Mouse (Mus musculus) telencephalon, adult 2 months (tissue): ENCODE measurements around the gene BC030499.
"Not testable (repeated sequence)": the region's sequence is repeated elsewhere in the genome, so short reads cannot be mapped to it uniquely, and the experiment has no call there.

ENCODE experiments used
- DNase-seq: peaks from one replicate; pipeline ENCODE4 v3.0.0-alpha.2; 2011; ENCODE audit warnings: low read depth, low spot score

Gene BC030499

DNA sequence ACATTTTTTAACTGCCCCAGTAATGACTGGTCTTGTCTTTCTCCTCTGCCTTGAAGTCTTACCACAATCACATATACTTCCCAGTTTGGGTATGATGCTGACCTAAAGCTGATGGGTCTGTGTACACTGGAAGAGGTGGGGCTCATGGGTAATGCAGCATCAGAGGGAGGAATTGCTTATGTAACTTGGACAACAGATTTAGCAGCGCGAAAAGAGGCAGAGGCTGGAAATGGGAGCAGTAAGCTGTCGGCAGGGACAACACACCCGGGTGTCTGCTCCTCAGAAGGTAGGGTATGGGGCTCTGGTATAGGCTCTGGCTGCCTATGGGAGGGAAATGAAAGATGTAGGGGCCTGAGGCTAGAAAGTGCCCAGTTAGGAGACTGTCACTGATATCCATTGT, at the start of gene BC030499:
Gene BC030499 (plus strand): TSS at position 188 of the 400 bp plus-strand sequence.
- DNase-seq, result peak; percentile 53

DNA sequence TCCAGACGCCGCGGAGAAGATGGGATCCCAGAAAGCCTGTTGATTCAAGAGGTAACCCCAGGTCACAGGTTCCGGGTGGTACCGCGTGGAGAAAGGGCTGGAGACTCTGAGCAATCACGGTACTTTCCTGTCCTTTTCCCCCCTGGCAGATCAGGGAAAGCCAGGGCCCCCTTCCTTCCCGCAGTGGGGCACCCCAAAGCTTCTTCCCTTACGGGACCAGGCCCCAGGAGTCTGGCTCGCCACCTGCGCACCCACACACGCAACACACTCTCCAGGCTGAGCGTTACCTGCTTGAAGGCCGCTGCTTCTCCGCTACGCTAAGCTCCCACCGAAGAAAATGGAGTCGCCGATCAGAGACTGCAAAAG, 45.4 kb upstream of the BC030499 start:
- DNase-seq, result no peak

- DNase-seq, result peak; percentile 93
Measured at GRCm38 (mm10) chr11:78245627-78246317, 44.9 kb upstream of the BC030499 start, which contains the start of the genes Sdf2 and Supt6. Gene Sdf2 (plus strand): TSS chr11:78245746. Gene Supt6 (minus strand): TSS chr11:78245987.

DNA sequence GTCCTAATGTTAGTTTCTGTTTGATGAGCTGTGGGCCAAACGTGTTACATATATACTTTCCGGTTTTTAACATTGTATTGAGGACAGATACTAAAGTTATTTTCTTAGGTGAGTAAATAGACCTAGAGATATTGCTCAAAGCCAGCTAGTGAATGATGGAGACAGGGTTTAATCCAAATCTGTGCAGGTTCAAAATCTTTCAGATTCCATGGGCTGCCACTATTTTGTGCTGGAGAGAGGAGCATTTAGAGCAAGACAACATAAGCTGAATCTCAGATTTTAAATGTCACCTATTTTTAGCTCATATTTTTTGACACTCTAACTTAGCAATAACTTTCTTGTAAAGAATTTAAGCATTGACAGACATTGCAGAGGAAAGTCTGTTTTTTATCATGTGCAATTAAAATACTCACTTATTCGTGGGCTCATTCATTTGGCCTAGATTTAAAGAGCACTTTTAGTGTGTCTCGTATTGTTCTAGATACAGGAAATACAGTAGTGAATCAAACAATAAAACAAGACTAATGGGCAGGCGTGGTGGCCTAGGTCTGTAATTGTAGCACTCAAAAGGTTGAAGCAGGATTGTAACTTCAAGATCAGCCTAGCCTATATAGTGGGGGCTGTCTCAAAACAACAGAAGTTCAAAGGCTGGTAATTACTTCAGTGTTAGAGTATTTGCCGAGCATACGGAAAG, 44.2 kb upstream of the BC030499 start:
- DNase-seq, result no peak

GRCm38 (mm10) chr11:78247012-78247348, 43.7 kb upstream of the BC030499 start:
- no peak for DNase-seq

GRCm38 (mm10) chr11:78247727-78248140, 42.9 kb upstream of the BC030499 start:
- DNase-seq, result no peak

DNA sequence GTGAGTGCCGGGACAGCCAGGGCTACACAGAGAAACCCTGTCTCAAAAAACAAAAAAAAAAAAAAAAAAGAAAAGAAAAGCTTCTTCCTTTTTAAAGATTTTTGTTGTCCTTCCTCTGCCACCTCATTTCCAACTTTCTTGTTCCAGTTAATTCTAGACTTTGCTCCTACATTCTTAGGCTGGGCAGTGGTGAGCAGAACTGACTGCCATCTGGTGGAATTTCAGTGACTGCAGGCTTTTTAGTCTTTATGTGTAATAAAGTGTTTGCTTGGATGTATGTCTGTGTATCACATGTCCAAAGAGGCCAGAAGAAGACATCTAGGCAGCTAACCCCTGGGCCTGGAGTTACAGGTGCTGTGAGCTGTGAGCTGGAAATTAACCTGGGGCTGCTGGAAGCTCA, 34.0 kb upstream of the BC030499 start:
- DNase-seq, result no peak

- no peak for DNase-seq
Measured at GRCm38 (mm10) chr11:78260489-78261258, 30.0 kb upstream of the BC030499 start.

DNA sequence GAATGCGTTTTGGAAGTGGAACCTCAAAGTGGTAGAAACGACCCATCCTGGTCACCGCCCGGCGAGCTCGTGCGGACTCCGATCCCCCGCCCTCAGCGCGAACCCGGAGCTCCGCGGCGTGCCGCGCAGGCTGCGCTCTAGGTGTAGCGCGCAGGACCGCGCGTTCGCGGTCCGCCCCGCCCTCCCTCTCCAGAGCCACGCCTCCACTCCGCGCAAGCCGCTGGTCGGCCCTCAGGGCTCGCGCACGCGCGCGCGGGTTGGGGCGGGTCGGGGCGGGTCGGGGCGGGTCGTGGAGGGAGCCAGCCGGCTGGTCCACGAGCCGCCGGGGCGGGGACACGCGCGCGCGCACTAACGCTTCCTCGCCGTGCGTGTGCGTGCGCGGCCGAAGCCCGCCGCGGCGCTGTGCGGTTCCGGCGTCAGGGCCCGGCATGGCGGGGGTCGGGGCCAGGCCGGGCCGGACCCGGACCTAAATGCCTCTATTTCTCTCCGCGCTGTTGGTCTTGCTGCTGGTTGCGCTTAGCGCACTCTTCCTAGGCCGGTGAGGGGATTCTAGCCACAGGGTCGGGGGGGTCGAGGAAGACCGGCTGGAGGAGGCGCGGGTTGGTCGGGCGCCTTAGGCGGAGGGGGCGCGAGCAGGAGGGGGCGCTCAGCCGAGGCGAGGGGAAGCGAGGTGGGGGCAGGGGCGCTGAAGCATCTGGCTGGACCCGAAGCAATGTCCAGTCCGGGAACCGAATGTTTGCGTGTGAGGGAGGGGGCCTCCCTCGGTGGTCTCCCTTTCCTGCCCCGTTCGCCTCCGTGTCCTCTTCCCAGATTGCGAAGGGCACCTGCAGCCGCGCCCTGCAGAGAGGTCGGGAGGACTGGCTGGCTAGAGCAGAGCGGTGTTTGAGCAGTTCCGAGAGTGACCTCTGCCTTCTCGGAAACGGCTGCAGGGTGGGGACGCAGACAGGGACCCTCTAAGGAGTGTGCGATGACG, 29.0 kb upstream of the BC030499 start, which contains the start of gene 2610507B11Rik:
Gene 2610507B11Rik (plus strand): TSS at position 373 of the 973 bp plus-strand sequence.
- DNase-seq, result peak; percentile 87

DNA sequence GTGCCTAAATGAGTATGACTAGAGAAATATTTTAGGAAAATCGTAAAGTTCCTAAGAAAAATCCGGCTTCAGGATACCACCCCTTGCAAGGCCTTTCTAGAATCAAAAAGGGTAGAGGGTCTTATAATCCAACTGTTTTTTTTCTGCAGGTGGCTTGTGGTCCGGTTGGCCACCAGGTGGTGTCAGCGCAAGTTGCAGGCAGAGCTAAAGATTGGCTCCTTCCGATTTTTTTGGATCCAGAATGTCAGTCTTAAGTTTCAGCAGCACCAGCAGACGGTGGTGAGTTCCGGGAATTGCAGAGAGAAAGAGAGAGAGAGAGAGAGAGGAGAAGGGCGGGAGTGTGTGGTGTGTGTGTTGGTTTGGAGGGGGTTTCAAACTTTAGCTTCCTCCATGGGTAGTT, 28.1 kb upstream of the BC030499 start:
- peak; percentile 58 for DNase-seq

DNA sequence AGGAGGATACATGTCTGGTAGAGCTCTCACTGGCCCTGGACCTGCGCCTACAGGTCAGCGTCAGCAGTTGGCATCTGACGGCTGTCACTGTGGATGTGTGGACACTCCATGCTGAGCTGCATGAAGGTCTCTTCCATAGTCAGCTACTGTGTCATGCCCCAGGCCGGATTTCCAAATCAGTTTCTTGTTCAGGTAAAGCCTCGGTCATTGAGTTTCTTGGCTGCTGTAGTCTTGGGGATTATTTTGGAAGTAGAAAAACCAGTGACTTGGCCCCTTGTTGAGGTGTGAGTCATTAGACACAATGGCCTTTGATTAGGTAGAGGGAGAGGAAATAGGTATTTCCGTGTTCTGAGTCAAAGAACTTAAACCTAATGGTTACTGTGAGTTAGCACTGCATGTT, 25.1 kb upstream of the BC030499 start:
- no peak for DNase-seq

- peak; percentile 79 for DNase-seq
Measured at GRCm38 (mm10) chr11:78271986-78272385, 18.7 kb upstream of the BC030499 start.

- no peak for DNase-seq
Measured at GRCm38 (mm10) chr11:78275596-78275995, 15.0 kb upstream of the BC030499 start.

DNA sequence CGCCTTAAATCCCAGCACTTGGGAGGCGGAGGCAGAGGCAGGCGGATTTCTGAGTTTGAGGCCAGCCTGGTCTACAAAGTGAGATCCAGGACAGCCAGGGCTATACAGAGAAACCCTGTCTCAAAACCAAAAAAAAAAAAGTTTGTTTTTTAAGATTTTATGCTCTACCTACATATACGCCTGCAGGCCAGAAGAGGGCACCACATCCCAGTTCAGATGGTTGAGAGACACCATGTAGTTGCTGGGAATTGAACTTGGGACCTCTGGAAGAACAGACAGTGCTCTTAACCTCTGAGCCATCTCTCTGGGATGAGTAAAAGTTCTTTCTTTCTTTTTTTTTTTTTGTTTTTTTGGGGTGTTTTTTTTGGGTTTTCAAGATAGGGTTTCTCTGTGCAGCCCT, 14.5 kb upstream of the BC030499 start:
- DNase-seq, result not testable (repeated sequence)

GRCm38 (mm10) chr11:78278853-78279252, 11.8 kb upstream of the BC030499 start:
- DNase-seq, result no peak

DNA sequence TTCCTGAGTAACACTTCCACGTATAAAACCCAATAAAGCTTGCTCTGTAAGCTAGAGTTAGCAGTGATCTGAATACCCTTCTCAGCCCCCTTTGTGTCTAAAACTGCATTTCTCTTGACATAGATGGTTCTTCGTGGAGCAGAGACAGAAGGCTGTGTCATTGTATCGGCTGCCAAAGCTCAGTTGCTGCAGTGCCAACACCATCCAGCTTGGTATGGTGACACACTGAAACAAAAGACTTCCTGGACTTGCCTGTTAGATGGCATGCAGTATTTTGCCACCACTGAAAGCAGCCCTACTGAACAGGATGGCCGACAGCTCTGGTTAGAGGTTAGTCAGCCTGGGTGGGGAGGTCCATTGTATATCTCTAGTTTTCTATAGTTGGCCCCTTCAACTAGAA, 11.1 kb upstream of the BC030499 start:
- DNase-seq, result no peak

GRCm38 (mm10) chr11:78289146-78289763, 1.4 kb upstream of the BC030499 start:
- DNase-seq, result no peak

DNA sequence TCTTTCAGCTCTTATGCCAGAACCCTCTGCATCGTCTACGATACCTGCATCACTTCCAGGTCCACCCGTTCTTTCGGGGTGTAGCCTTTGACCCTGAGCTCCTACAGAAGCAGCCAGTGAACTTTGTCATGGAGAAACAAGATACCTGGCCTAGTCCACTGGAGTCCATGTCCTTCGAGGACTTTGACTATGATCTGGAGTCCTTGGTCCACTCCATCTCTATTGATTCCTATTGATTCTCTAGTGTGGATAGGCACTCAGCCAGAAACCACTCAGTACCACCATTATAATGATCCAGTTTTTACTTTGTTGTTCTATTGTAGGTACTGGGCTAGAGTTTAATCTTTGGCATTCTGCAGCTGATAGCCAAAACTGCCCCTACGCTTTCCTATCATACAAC, 3.9 kb downstream of the BC030499 start:
- no peak for DNase-seq

GRCm38 (mm10) chr11:78300917-78301316, 10.3 kb downstream of the BC030499 start:
- DNase-seq, result no peak

- DNase-seq, result peak; percentile 86
Measured at GRCm38 (mm10) chr11:78301357-78302084, 10.9 kb downstream of the BC030499 start, which contains the start of gene Spag5. Gene Spag5 (plus strand): TSS chr11:78301529.
